Mouse (Mus musculus) E14TG2a.4 (cell line): Measurements from ENCODE around the gene Nemp1.
A peak's percentile ranks its signal among the peaks of the same experiment; 100 is the strongest.

Experiments used
- H3K27me3 ChIP-seq: 2 replicates; pipeline ENCODE4 v1.6.1; 2014; ENCODE audit warnings: low read length, control low read depth; ENCODE audit not compliant: insufficient read depth
- H3K36me3 ChIP-seq: 2 replicates; pipeline ENCODE4 v1.6.1; 2014; ENCODE audit warnings: low read length, control low read depth; ENCODE audit not compliant: insufficient read depth
- H3K4me1 ChIP-seq: replicated peaks from 2 replicates; pipeline ENCODE4 v1.6.1; 2014; ENCODE audit warnings: low read depth, low read length, control low read depth
- H3K4me3 ChIP-seq: replicated peaks from 2 replicates; pipeline ENCODE4 v1.5.1; 2014; ENCODE audit warnings: mild to moderate bottlenecking, low read length
- H3K9me3 ChIP-seq: 2 replicates; pipeline ENCODE4 v1.6.1; 2014; ENCODE audit warnings: low read length, control low read depth
- CTCF ChIP-seq: conservative IDR thresholded peaks from 2 replicates; pipeline ENCODE4 v1.5.1; 2014; ENCODE audit warnings: low read length
- NANOG ChIP-seq: IDR thresholded peaks from 2 replicates; pipeline ENCODE4 v1.6.1; 2014; ENCODE audit warnings: borderline replicate concordance, low read length, mixed read lengths
- POU5F1 ChIP-seq: IDR thresholded peaks from 2 replicates; pipeline ENCODE4 v1.6.1; 2014; ENCODE audit warnings: low read length, borderline replicate concordance

The Nemp1 gene

DNA sequence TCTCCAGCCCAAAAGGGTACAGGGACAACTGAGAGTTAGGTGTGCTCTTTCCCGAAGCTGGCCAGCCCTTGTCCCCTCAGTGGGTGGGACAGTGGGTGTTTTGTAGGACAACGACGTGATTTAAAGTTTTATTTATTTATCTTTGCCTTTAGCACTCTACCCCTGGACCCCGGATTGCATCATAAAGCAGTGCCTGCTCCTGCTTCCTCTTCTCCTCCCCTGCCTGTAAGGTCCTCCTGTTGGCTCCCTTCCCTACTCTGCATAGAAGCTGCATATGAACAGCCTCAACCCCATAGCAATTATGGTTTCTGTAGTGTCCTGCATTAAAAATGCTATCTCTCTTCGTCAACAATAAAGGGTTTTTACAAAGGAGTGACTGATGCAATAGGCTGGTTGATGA lies 64.7 kb downstream of the Nemp1 start:
- Histone ChIP-seq H3K4me3 (no peak overlapping the region), H3K4me1 (peaks cover 39% of the 10 kb centered on the region), H3K27me3 (peaks cover 19% of the 10 kb centered on the region), H3K36me3 (no peaks in the 10 kb centered on the region), H3K9me3 (peaks cover 10% of the 10 kb centered on the region)
- TF ChIP-seq CTCF = no peak
- TF ChIP-seq NANOG = no peak
- no peak for TF ChIP-seq POU5F1

- TF ChIP-seq CTCF = no peak; the same call in 1 of the 2 replicates
- TF ChIP-seq NANOG = no peak
- no peak for TF ChIP-seq POU5F1
- peaks cover 27% of the 10 kb centered on the region for H3K4me1 ChIP-seq
- peaks cover 10% of the 10 kb centered on the region for H3K9me3 ChIP-seq
- peaks cover 7% of the 10 kb centered on the region; the same call in 1 of the 2 replicates for H3K27me3 ChIP-seq
- no peak overlapping the region for H3K4me3 ChIP-seq
- no peaks in the 10 kb centered on the region for H3K36me3 ChIP-seq
Observed at GRCm38 (mm10) chr10:127734434-127734833, 67.7 kb downstream of the Nemp1 start.

- Histone ChIP-seq H3K4me1 (peaks cover 32% of the 10 kb centered on the region), H3K27me3 (peaks cover 10% of the 10 kb centered on the region; the same call in 1 of the 2 replicates), H3K9me3 (peaks cover 10% of the 10 kb centered on the region), H3K4me3 (no peak overlapping the region), H3K36me3 (peaks cover 2% of the 10 kb centered on the region)
- no peak for TF ChIP-seq POU5F1
- TF ChIP-seq CTCF = no peak
- TF ChIP-seq NANOG = no peak
Observed at GRCm38 (mm10) chr10:127736266-127736665, 69.6 kb downstream of the Nemp1 start.

DNA sequence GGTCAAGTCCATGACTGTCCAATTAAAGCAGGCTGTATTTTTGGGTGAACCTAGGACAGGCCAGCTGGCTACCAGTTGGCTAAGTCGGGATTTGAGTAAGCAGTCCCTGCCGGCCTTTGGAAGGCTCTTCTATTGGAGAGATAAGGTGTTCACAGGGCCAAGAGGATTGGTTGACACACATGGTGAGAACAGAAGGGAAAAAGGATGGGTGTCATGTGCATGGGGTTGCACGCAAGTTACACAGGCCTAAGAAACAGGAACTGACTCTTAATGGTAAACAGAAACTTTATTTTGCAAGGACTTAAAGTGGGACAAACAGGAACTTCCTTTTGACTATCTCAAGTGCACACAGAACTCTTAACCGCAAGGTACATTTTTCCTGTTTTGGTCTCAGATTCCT lies 70.2 kb downstream of the Nemp1 start:
- H3K4me1 ChIP-seq = peaks cover 35% of the 10 kb centered on the region
- TF ChIP-seq NANOG (no peak), POU5F1 (no peak), CTCF (no peak)

GRCm38 (mm10) chr10:127737552-127737951 lies 70.9 kb downstream of the Nemp1 start:
- peaks cover 42% of the 10 kb centered on the region for H3K4me1 ChIP-seq
- no peak for TF ChIP-seq POU5F1
- TF ChIP-seq CTCF = no peak
- TF ChIP-seq NANOG = no peak
- peaks cover 10% of the 10 kb centered on the region; the same call in 1 of the 2 replicates for H3K27me3 ChIP-seq
- H3K9me3 ChIP-seq = peaks cover 10% of the 10 kb centered on the region
- H3K4me3 ChIP-seq = no peak overlapping the region
- H3K36me3 ChIP-seq = peaks cover 14% of the 10 kb centered on the region

More for the DNA sequence above, 70.2 kb downstream of the Nemp1 start:
- peaks cover 8% of the 10 kb centered on the region for H3K36me3 ChIP-seq
- H3K4me3 ChIP-seq = no peak overlapping the region
- peaks cover 10% of the 10 kb centered on the region; the same call in 1 of the 2 replicates for H3K27me3 ChIP-seq
- peaks cover 10% of the 10 kb centered on the region for H3K9me3 ChIP-seq

GRCm38 (mm10) chr10:127738151-127738882 lies 71.6 kb downstream of the Nemp1 start:
- TF ChIP-seq CTCF (peak; percentile 71), POU5F1 (no peak), NANOG (no peak)
- H3K4me1 ChIP-seq = peaks cover 46% of the 10 kb centered on the region
- peak overlapping the region; percentile 86; the same call in 1 of the 2 replicates for H3K4me3 ChIP-seq
- H3K27me3 ChIP-seq = peaks cover 10% of the 10 kb centered on the region; the same call in 1 of the 2 replicates
- H3K9me3 ChIP-seq = peaks cover 10% of the 10 kb centered on the region
- peaks cover 22% of the 10 kb centered on the region for H3K36me3 ChIP-seq

DNA sequence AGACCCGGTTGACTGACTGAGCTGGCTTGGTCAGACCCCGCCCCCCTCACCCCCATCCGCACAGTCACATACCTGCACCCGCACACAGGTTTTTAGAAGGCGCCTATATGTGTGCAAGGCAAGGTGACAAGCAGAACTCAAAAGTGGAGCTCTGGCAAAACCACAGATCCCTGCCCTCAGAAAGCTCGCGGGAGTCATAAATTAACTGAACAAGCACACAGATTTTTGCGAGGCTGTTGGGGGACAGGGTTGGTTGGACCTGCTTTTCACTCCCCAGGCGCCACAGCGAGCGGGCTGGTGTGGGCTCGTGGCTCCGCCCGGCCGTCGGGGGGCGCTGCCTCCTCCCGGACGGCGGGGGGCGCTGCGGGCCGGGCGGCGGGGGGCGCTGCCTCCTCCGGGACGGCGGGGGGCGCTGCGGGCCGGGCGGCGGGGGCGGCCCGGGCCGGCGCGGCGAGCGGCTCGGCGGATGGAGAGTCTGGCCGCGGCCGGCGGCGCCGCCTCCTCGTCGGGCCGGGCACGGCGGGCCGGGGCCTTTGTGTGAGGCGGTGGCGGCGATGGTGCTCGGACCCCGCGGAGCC lies 72.5 kb downstream of the Nemp1 start, which contains the start of gene Zbtb39:
Gene Zbtb39, plus strand, starts transcription at position 456 of the 578 bp plus-strand sequence.
- Histone ChIP-seq H3K4me1 (peaks cover 48% of the 10 kb centered on the region), H3K9me3 (peaks cover 10% of the 10 kb centered on the region), H3K27me3 (peaks cover 10% of the 10 kb centered on the region; the same call in 1 of the 2 replicates), H3K36me3 (peaks cover 31% of the 10 kb centered on the region), H3K4me3 (peak within 1 kb of the TSS; percentile 86)
- TF ChIP-seq POU5F1 (no peak), CTCF (no peak), NANOG (no peak)

- peak overlapping the region; percentile 86 for H3K4me3 ChIP-seq
- H3K36me3 ChIP-seq = peaks cover 35% of the 10 kb centered on the region
- TF ChIP-seq CTCF (no peak), NANOG (no peak), POU5F1 (no peak)
- H3K4me1 ChIP-seq = peaks cover 53% of the 10 kb centered on the region
- H3K9me3 ChIP-seq = peaks cover 8% of the 10 kb centered on the region
- H3K27me3 ChIP-seq = peaks cover 10% of the 10 kb centered on the region; the same call in 1 of the 2 replicates
Observed at GRCm38 (mm10) chr10:127739661-127740161, 73.0 kb downstream of the Nemp1 start.
